Mouse (Mus musculus) layer of hippocampus, adult 8-10 months (tissue): Measurements from ENCODE around the gene Lrrc58. TPM values are rescaled to one million over a fixed set of nuclear protein-coding genes. Genes with fewer than 3 reads are reported as not detected.

Source experiments
- DNase-seq, 2 experiments: peaks; one replicate each; pipeline ENCODE4 v3.0.0; 2022; ENCODE audit warnings: low spot score in 2 of 2
- total RNA-seq, 4 experiments: library from RNA; stranded (reverse); gene quantifications; 2 replicates each; pipeline ENCODE4 v1.2.4; 2022

Lrrc58 gene
- total RNA-seq, 4 experiments from 2014 or later, result 91.9 to 98.2 (median 96.2) TPM

DNA sequence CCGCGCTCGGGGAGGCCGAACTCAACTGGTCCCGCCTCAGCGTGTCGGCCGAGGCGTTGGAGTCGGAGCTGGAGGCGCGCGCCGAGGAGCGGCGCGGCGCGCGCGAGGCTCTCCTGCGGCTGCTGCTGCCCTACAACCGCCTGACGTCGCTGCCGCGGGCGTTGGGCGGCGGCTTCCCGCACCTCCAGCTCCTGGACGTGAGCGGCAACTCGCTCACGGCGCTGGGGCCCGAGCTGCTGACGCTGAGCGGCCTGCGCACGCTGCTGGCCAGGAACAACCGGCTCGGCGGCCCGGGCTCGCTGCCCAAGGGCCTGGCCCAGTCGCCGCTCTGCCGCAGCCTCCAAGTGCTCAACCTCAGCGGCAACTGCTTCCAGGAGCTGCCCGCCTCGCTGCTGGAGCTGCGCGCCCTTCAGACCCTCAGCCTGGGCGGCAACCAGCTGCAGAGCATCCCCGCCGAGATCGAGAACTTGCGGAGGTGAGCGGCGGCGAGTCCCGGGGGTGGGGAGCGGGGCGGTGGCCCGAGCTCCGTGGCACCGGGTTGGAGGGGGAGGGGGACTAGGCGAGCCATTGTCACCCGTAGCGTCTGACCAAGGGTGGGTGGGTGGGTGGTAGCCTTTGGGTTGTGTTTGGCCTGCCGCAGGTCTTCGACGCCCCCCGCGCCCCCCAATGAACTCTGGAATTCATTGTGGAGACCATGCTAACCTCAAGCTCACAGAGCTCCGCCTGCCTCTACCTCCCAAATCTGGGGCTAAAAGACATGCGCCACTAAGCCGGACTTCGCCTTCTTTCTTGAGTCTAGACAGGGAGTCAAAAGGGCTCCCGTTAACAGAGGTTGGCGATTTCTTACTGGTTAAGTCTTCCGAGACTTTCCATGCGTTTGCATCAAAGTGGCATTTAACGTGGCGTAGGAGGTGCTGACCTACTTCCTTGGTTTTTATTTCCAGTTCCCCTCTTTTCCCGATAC lies 599 bp downstream of the Lrrc58 start:
- peak in 1 of 2 experiments; percentile 42 for DNase-seq

DNA sequence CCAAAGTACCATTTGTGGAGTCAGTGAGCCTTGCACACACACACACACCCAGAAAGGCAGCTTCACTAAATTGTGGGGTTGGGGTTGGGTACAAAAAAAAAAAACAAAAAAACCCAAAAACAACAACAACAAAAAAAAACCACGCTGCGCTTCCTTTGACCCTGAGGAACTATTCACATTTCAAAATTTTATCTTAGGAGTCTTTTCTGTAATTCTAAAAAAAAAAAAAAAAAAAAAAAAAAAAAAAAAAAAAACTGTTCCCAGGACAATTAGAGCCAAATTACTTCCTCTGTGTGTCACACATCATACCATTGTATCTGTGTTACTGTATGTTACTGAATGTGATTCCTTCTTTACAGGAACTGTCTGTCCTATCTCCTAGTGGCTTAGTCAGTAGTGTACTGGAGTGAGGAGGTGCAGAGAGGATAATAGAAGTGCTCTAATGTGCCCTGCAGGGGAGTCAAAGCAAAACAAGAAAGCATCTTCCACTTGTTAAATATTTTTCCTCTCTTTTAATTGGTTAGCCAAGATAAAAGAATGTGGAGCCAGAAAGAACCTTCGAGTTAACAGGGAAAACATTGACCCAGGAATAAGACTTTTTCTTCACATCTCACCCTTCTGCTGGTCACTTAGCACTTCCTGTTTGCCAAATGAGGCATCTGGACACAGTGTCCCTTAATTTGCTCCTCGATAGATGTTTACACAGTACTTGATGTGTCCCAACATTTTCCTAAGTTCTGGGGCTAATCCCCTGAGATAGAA lies 1.5 kb downstream of the Lrrc58 start:
- DNase-seq, result no peak

- DNase-seq, result no peak
Observed at GRCm38 (mm10) chr16:37871112-37871715, 3.0 kb downstream of the Lrrc58 start.

GRCm38 (mm10) chr16:37874501-37875235 lies 6.5 kb downstream of the Lrrc58 start:
- DNase-seq, result no peak

DNA sequence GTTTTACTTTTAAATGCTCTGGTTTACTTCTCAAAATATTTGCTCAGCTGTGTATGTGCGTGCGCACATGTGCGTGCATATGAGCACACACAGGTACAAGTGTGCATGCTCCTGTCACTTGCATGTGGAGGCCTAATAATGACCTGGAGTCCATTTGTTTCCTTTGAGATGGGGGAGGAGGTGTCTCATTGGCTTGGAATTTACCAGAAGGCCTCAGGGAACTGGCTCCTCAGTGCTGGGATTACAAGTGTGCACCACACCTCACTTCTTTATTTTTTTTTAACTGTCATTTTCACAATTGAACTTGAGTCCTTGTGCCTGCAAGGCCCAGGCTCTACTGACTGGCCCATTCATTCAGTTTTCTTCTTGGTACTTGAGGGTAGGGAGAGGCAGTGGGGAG lies 9.2 kb downstream of the Lrrc58 start:
- DNase-seq, result no peak

GRCm38 (mm10) chr16:37878951-37879505 lies 10.8 kb downstream of the Lrrc58 start:
- DNase-seq, result no peak

DNA sequence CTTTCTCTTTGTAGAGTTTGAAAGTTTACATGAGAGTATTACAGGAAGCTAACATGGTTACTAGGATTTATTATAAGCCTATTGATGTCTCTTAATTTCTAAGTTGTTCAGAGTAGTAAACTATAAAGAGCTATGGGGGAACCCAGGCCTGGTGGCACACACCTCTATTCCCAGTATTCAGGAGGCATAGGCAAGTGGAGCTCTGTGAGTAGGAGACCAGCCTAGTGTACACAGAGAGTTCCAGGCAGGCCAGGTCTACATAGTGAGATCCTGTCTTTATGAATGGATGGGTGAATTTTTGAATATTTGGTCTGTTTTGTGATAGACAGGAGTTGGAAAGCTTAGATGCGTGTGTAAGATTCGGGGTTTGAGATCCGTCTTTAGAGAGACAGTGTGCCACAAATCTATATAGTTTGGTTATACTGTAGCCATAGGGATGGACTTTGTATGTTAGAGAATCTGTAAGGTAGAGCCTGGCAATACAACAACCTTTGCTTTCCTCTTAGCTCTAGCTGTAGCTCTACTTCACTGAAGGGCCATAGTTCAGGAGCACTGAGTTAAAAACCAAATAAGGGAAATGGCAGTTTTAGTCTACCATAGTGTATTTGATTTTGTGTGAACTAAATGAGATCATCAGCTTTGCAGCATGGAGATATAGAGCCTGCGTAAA lies 11.7 kb downstream of the Lrrc58 start:
- DNase-seq, result no peak

- no peak for DNase-seq
Observed at GRCm38 (mm10) chr16:37881168-37881567, 13.0 kb downstream of the Lrrc58 start.

DNA sequence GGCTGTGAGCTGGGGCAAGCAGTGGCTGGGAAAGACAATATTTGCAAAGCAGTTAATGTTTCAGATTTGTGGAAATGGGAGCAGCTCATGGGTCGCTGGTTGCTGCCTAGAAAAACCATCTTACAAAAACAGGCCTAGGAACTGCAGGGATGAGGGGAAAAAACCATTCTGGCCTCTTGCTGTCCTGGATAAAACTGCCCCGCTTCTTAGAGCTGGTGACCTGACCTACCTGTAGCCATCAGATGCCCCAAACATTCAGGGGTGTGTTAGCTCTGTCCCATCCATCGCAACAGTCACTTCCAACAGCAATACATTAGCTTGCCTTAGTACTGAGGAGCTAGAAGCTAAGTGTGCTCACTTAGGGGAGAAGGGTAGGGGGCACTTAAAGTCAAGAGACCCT lies 20.8 kb downstream of the Lrrc58 start:
- DNase-seq, result no peak

- no peak for DNase-seq
Observed at GRCm38 (mm10) chr16:37892667-37893066, 24.5 kb downstream of the Lrrc58 start.

- no peak for DNase-seq
Observed at GRCm38 (mm10) chr16:37893381-37893780, 25.2 kb downstream of the Lrrc58 start.

DNA sequence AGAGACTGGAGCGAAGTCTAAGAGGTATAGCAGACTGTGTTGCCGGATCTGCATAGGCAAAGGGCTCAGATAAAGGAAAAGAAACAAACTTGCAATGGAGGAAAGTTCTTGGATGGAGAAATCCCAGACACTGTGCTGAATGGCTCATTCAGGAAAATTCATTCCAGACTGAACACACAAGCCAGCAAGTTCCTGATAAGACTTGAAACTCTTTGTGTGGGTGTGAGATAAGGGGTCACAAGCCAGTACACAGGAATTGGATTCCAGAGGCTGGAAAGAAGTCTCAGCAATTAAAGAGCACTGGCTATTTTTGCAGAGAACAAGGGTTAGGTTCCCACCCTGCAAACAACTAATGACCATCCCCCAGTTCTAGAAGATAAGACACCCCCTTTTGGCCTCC lies 25.8 kb downstream of the Lrrc58 start:
- DNase-seq, result no peak

- no peak for DNase-seq
Observed at GRCm38 (mm10) chr16:37898790-37899189, 30.6 kb downstream of the Lrrc58 start.

- DNase-seq, result no peak
Observed at GRCm38 (mm10) chr16:37899357-37899756, 31.2 kb downstream of the Lrrc58 start.

- no peak for DNase-seq
Observed at GRCm38 (mm10) chr16:37901318-37901717, 33.1 kb downstream of the Lrrc58 start.

- no peak for DNase-seq
Observed at GRCm38 (mm10) chr16:37906456-37906855, 38.3 kb downstream of the Lrrc58 start.

DNA sequence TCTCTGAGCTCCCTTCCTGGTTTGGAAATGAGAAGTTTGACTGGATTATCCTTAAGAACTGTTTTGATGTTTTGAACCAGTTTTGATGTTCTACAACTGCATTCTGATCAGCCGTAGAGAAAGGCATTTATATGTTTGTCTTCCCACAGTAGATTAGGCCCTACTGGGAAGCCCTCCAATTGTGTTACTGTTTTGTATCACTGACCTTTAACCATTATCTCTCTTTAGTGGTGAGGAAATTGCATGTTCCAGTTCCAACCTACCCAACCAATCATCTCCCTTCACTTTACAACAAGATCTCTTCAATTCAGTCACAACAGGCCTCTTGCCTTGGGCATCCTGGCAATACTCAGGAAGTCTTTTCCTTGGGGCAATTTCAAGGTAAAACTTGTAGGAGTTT lies 42.9 kb downstream of the Lrrc58 start:
- no peak for DNase-seq

DNA sequence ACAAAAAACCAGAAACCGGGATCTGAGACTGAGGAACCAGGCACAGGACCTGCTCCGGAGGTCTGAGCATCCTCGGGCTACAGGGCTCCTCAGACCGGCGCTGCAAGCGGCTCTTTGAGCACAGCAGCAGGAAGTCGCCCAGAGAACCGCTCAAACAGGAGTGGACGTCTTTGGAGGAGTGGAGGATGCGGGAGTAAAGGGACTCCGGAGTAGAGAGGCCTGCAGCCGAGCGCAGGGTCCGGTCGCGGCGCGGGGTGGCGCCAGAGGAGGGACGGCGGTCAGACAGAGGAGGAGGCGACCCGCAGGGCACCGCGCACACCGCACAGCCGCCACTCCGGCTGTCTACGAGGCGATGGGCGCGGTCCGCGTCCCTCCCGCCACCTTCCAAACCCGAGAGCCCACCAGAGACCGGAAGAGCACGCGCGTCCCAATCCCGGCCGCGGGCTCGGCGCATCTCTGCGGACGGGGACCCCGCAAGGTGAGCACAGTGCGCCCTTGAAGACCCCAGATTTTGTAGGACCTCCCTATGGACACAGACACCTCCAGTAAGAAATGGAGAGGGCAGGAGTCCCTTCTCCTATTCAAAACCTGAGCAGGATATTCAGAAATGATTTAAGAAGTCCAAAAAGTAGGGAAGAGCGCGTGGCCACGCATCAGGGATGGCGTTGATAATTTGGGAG lies 48.1 kb downstream of the Lrrc58 start, which contains the start of gene Gpr156:
Gene Gpr156, plus strand, starts transcription at position 359 of the 680 bp plus-strand sequence.
- DNase-seq, result peak in 1 of 2 experiments; percentile 18

GRCm38 (mm10) chr16:37916818-37917201 lies 48.6 kb downstream of the Lrrc58 start:
- no peak for DNase-seq

DNA sequence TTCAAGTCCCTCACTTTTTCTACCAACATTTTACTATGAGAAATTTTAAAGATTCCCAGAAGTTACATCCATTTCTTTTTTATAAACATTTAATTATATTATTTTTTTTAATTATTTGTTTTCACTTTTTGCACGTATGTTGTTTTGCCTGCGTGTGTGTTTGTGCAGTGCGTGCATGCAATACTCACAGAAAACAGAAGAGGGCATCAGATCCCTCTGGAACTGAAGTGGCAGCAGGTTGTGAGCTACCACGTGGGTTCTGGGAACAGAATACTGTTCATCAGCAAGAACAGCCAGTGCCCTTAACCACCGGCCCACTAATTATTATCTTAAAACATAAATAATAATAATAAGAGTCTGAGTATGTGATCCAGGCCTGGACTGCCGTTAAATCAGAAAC lies 50.8 kb downstream of the Lrrc58 start:
- no peak for DNase-seq
